Mouse (Mus musculus) gastrocnemius, adult 8-10 months (tissue): ENCODE data around the gene Adgra3. TPM values are rescaled to one million over a fixed set of nuclear protein-coding genes. Genes with fewer than 3 reads are reported as not detected.

Experiments
- DNase-seq, 2 experiments: peaks; one replicate each; pipeline ENCODE4 v3.0.0; 2022; ENCODE audit warnings: low spot score in 2 of 2
- total RNA-seq, 4 experiments: library from RNA; stranded (reverse); gene quantifications; 2 replicates each; pipeline ENCODE4 v1.2.4; 2022

The Adgra3 gene
- total RNA-seq, result 10 to 100 TPM in 3 of 4 experiments, 1 to 10 TPM in 1; 8.4 to 15.1 (median 14.2) TPM

GRCm38 (mm10) chr5:50058421-50059286 lies at the start of gene Adgra3:
Gene Adgra3 (minus strand): TSS chr5:50059006.
- DNase-seq, result peak; percentile 49 to 63

- no peak for DNase-seq
These were observed 24.6 kb upstream of the Adgra3 start for GRCm38 (mm10) chr5:50083441-50083840.

- no peak for DNase-seq
These were observed 15.4 kb upstream of the Adgra3 start for GRCm38 (mm10) chr5:50074245-50074644.

GRCm38 (mm10) chr5:50064236-50064635 lies 5.4 kb upstream of the Adgra3 start:
- no peak for DNase-seq

- DNase-seq, result no peak
These were observed 780 bp upstream of the Adgra3 start for GRCm38 (mm10) chr5:50059586-50059985.

GRCm38 (mm10) chr5:50057612-50058420 lies 990 bp downstream of the Adgra3 start:
- no peak for DNase-seq

GRCm38 (mm10) chr5:50052456-50052855 lies 6.3 kb downstream of the Adgra3 start:
- no peak for DNase-seq

- no peak for DNase-seq
These were observed 8.0 kb downstream of the Adgra3 start for GRCm38 (mm10) chr5:50050668-50051425.

GRCm38 (mm10) chr5:50050037-50050436 lies 8.8 kb downstream of the Adgra3 start:
- no peak for DNase-seq

GRCm38 (mm10) chr5:50049506-50049905 lies 9.3 kb downstream of the Adgra3 start:
- no peak for DNase-seq

- no peak for DNase-seq
These were observed 9.8 kb downstream of the Adgra3 start for GRCm38 (mm10) chr5:50048960-50049359.

- no peak for DNase-seq
These were observed 10.4 kb downstream of the Adgra3 start for GRCm38 (mm10) chr5:50048271-50048851.

GRCm38 (mm10) chr5:50045180-50045579 lies 13.6 kb downstream of the Adgra3 start:
- DNase-seq, result no peak

- no peak for DNase-seq
These were observed 15.1 kb downstream of the Adgra3 start for GRCm38 (mm10) chr5:50043677-50044076.

GRCm38 (mm10) chr5:50042274-50042943 lies 16.4 kb downstream of the Adgra3 start:
- no peak for DNase-seq

GRCm38 (mm10) chr5:50039521-50039920 lies 19.3 kb downstream of the Adgra3 start:
- no peak for DNase-seq

- no peak for DNase-seq
These were observed 21.1 kb downstream of the Adgra3 start for GRCm38 (mm10) chr5:50037666-50038065.

GRCm38 (mm10) chr5:50034900-50035514 lies 23.8 kb downstream of the Adgra3 start:
- DNase-seq, result no peak

GRCm38 (mm10) chr5:50034231-50034630 lies 24.6 kb downstream of the Adgra3 start:
- DNase-seq, result no peak

- DNase-seq, result no peak
These were observed 25.1 kb downstream of the Adgra3 start for GRCm38 (mm10) chr5:50033660-50034059.
